Mouse (Mus musculus) kidney, adult 11 months (tissue): Measurements from ENCODE around the gene Bcr.

Experiments
- DNase-seq: peaks from one replicate; pipeline ENCODE4 v3.0.0; 2022

Bcr gene

GRCm38 (mm10) chr10:75098446-75099183 is 38.2 kb downstream of the Bcr start:
- no peak for DNase-seq

GRCm38 (mm10) chr10:75100298-75100697 is 39.9 kb downstream of the Bcr start:
- DNase-seq, result no peak

- DNase-seq, result no peak
These were observed 43.1 kb downstream of the Bcr start for GRCm38 (mm10) chr10:75103502-75103901.

- DNase-seq, result no peak
These were observed 44.1 kb downstream of the Bcr start for GRCm38 (mm10) chr10:75104191-75105098.

GRCm38 (mm10) chr10:75105099-75105461 is 44.7 kb downstream of the Bcr start:
- DNase-seq, result no peak

GRCm38 (mm10) chr10:75105687-75106086 is 45.3 kb downstream of the Bcr start:
- DNase-seq, result no peak

- no peak for DNase-seq
These were observed 46.6 kb downstream of the Bcr start for GRCm38 (mm10) chr10:75106940-75107381.

- DNase-seq, result no peak
These were observed 47.7 kb downstream of the Bcr start for GRCm38 (mm10) chr10:75108092-75108491.

GRCm38 (mm10) chr10:75111446-75112201 is 51.2 kb downstream of the Bcr start:
- DNase-seq, result no peak

GRCm38 (mm10) chr10:75112405-75112804 is 52.0 kb downstream of the Bcr start:
- DNase-seq, result no peak

- DNase-seq, result no peak
These were observed 53.2 kb downstream of the Bcr start for GRCm38 (mm10) chr10:75113620-75114019.

GRCm38 (mm10) chr10:75115240-75115639 is 54.8 kb downstream of the Bcr start:
- no peak for DNase-seq

GRCm38 (mm10) chr10:75116842-75117457 is 56.6 kb downstream of the Bcr start:
- DNase-seq, result no peak

GRCm38 (mm10) chr10:75118444-75118843 is 58.1 kb downstream of the Bcr start:
- peak; percentile 29 for DNase-seq

GRCm38 (mm10) chr10:75119396-75119795 is 59.0 kb downstream of the Bcr start:
- DNase-seq, result peak; percentile 58

- DNase-seq, result no peak
These were observed 59.8 kb downstream of the Bcr start for GRCm38 (mm10) chr10:75120176-75120575.

GRCm38 (mm10) chr10:75121028-75121427 is 60.6 kb downstream of the Bcr start:
- DNase-seq, result peak; percentile 76

- DNase-seq, result no peak
These were observed 65.2 kb downstream of the Bcr start for GRCm38 (mm10) chr10:75125577-75125976.

- DNase-seq, result peak; percentile 70
These were observed 68.9 kb downstream of the Bcr start for GRCm38 (mm10) chr10:75129283-75129710.

GRCm38 (mm10) chr10:75130372-75131046 is 70.1 kb downstream of the Bcr start:
- peak; percentile 53 for DNase-seq

GRCm38 (mm10) chr10:75131625-75132024 is 71.2 kb downstream of the Bcr start:
- DNase-seq, result peak; percentile 50
